Mouse (Mus musculus): ENCODE results near the gene Tram2. TPM values are rescaled to one million over a fixed set of nuclear protein-coding genes. Genes with fewer than 3 reads are reported as not detected.

Gene Tram2
- polyA plus RNA-seq, 1 experiment from 2014 or later, result 7.5 TPM

DNA sequence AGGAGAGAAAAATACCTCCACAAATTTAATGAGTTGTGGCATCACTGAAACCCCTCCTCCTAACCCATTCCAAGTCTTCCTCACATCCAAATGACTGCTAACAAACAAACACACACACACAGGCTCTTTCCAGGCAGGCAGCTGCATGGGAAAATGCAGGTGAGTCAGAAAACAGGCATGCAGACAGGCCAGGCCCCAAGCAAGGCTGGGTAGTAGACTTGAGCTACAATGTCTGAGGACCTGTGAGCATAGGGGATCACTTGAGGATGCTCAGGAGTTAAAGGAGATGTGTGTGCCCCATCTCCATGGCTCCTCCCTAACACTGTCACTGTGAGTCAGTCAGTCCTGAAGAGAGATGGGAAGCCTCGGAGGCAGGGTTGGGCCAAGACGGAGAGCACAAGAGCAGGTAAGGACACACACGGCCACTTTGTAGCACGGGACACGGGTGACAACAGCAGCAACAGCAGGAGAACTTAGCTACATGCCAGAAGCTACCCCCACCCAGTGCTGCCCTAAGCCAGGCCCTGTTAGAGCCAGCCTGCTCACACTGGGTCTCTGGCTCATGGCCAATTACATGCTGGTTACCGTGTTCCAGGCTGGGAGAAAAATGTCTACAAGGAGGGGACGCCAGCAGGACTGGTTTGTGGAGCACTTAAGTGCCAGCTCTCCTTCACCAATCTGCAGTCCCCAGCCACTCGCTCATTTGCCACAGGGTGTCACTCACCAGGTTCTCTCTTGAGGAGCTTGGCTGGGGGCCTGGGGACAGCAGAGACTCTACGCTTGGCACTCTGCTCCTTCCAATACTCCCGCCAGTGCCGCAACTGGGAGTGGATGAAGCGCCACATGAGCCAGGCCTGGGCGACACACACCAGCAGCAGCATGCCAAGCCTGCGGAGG lies 76.5 kb downstream of the Tram2 start:
- WGBS, result 92% methylated on average over 14 of the region's 14 CpGs

DNA sequence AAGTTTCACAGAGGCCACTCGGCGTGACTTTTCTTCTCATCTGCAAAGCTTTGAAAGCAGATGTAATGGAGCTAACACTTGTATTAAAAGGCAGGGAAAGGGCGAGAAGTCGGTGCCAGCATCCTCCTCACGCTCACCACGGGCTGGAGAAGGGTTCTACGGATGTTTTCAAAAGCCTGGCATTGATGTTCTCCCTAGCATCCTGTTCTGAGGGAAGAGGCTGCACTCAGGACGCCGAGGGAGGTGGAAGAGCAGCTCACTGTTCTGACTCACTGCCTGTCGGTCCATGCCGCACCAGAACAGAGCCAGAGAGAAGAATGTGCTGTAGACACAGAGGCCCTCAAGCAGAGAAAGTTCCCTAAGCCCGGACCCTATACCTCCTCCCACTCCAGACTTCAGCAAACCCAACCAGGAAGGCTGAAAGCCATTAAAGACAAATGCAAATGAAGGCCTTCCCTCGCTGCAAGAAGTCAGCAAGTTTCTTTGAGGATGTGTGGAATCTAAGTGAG lies 81.1 kb downstream of the Tram2 start:
- H3K27ac ChIP-seq (replicated peaks), result peak overlapping the region; percentile 21; the same call in 1 of the 2 replicates
- no peak for DNase-seq (ENCODE audit: low spot score)
- WGBS, result 56% methylated on average over 13 of the region's 13 CpGs

More for the DNA sequence above, 76.5 kb downstream of the Tram2 start:
- Histone ChIP-seq H3K4me3 (no peak overlapping the region), H3K36me3 (replicated peaks) (peaks cover 89% of the 10 kb centered on the region), H3K4me1 (peaks cover 12% of the 10 kb centered on the region), H3K9me3 (no peaks in the 10 kb centered on the region), H3K27me3 (replicated peaks; ENCODE audit: low read depth, poor library complexity, severe bottlenecking) (no peaks in the 10 kb centered on the region), H3K27ac (replicated peaks) (no peak overlapping the region)
- no peak for DNase-seq (ENCODE audit: low spot score)

DNA sequence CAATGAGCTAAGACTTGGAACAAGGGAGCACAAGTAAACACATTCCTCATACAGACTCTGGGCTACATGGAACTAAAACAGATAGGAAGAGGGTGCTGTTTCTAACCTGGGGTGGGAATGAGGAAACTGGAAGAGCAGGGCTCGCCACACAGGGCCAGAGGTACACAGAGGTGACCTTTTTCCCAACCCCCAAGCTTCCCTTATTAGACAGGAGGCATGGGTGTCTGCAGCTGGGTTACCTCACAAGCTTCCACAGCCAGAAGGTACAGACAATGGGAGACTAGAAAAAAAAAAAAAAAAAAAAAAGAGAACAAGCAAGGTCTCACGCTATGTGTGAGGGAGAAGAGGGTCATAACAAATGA lies 81.7 kb downstream of the Tram2 start:
- Histone ChIP-seq H3K9me3 (no peaks in the 10 kb centered on the region), H3K36me3 (replicated peaks) (peaks cover 40% of the 10 kb centered on the region), H3K27me3 (replicated peaks; ENCODE audit: low read depth, poor library complexity, severe bottlenecking) (no peaks in the 10 kb centered on the region), H3K27ac (replicated peaks) (peak overlapping the region; percentile 21; the same call in 1 of the 2 replicates), H3K4me1 (peaks cover 23% of the 10 kb centered on the region), H3K4me3 (no peak overlapping the region)
- no peak for DNase-seq (ENCODE audit: low spot score)
- 60% methylated on average over 2 of the region's 2 CpGs for WGBS

More for the DNA sequence above, 81.1 kb downstream of the Tram2 start:
- no peaks in the 10 kb centered on the region for H3K9me3 ChIP-seq
- peaks cover 46% of the 10 kb centered on the region for H3K36me3 ChIP-seq (replicated peaks)
- peaks cover 23% of the 10 kb centered on the region for H3K4me1 ChIP-seq
- H3K27me3 ChIP-seq (replicated peaks; ENCODE audit: low read depth, poor library complexity, severe bottlenecking), result no peaks in the 10 kb centered on the region
- no peak overlapping the region for H3K4me3 ChIP-seq

DNA sequence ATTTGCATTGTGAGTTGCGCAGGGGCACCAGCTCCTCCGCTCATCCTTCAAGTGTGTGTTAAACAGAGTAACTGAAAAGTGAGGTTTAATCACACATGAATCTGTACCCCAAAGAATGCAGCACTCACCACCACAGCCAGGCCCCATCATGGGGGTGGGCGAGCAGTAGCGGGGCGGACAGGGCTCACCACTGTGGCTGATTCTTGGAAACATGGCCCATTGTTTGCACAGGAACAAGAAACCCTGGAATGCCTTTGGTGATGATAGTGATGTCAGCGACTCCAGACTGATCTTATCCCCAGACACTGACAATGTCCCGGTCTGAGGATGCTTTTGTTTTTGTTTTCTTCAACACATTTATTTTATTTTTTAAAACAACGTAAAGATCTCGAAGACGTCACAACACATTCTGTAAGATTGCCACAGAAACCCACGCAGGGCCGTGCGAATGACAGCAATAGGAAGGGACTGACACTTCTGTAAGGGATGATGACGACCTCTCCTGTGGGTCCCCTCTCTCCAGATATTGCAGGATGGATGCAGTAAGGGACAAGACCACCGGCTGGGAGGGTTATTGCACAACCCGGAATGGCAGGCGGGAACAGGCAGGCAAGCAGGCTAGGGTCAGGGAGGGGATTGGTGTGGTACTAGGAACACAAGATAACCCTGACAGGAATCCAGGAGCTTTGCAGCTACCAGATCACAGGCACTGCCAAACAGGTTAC lies 82.3 kb downstream of the Tram2 start:
- 53% methylated on average over 17 of the region's 17 CpGs for WGBS
- DNase-seq (ENCODE audit: low spot score), result peak; percentile 33

DNA sequence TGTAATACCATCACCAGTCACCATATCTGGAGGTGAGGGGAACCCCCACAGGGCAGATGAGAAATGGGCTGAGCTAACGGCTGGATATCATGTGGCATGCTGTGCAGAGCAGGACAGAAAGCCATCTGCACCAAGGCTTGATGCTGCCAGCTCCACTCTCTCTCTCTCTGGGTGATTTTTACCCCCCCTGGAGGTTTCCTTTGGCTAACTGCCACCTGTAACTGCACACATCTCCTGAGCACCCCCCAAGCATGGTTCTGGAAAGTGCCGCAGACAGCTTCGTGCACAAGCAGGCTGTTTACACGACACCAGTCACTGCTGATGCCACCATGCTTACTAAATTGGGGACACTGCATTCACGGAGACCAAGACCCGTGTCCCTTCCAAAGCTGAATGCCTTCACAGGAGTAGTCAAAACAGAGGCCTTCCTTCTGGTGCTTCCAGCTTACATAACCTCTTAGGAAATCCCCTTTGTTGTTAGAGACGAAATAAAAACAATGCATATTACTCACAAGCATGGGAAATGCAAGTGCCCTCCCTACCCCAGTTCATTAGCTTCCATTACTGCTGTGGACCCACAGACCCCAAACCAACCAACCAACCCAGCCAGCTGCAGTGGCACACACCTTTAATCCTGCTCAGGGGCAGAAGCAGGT lies 83.6 kb downstream of the Tram2 start:
- Histone ChIP-seq H3K4me3 (no peak overlapping the region), H3K4me1 (peaks cover 23% of the 10 kb centered on the region), H3K36me3 (replicated peaks) (peaks cover 21% of the 10 kb centered on the region), H3K27me3 (replicated peaks; ENCODE audit: low read depth, poor library complexity, severe bottlenecking) (no peaks in the 10 kb centered on the region), H3K9me3 (no peaks in the 10 kb centered on the region), H3K27ac (replicated peaks) (no peak overlapping the region)
- DNase-seq (ENCODE audit: low spot score), result no peak
- WGBS, result 69% methylated on average over 7 of the region's 7 CpGs

More for the DNA sequence above, 82.3 kb downstream of the Tram2 start:
- no peaks in the 10 kb centered on the region for H3K27me3 ChIP-seq (replicated peaks; ENCODE audit: low read depth, poor library complexity, severe bottlenecking)
- H3K27ac ChIP-seq (replicated peaks), result peak overlapping the region; percentile 21; the same call in 1 of the 2 replicates
- H3K4me3 ChIP-seq, result no peak overlapping the region
- H3K36me3 ChIP-seq (replicated peaks), result peaks cover 34% of the 10 kb centered on the region
- peaks cover 23% of the 10 kb centered on the region for H3K4me1 ChIP-seq
- no peaks in the 10 kb centered on the region for H3K9me3 ChIP-seq

DNA sequence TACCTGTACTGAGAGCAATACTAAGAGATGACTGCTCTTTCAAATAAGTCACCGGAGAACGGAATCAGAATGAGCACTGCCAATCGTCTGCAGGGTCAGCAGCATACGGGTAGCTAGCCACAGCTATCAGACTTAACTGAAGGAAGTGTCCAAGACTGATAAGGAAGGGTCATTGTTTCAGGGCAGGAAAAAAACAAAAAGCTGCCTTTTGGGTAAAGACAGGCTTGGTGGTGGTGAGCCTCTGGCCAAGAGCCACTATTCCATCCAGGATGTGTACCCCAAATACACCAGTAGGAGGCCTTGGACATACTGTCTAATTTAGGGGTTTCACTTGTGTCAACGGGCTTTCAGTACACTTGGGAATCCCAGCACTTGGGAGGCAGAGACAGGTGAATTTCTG lies 84.7 kb downstream of the Tram2 start:
- DNase-seq (ENCODE audit: low spot score), result no peak
- Histone ChIP-seq H3K9me3 (no peaks in the 10 kb centered on the region), H3K27me3 (replicated peaks; ENCODE audit: low read depth, poor library complexity, severe bottlenecking) (no peaks in the 10 kb centered on the region), H3K4me3 (no peak overlapping the region), H3K4me1 (peaks cover 23% of the 10 kb centered on the region), H3K27ac (replicated peaks) (no peak overlapping the region), H3K36me3 (replicated peaks) (peaks cover 10% of the 10 kb centered on the region; the same call in 1 of the 2 replicates)
- WGBS, result 90% methylated on average over 5 of the region's 5 CpGs

DNA sequence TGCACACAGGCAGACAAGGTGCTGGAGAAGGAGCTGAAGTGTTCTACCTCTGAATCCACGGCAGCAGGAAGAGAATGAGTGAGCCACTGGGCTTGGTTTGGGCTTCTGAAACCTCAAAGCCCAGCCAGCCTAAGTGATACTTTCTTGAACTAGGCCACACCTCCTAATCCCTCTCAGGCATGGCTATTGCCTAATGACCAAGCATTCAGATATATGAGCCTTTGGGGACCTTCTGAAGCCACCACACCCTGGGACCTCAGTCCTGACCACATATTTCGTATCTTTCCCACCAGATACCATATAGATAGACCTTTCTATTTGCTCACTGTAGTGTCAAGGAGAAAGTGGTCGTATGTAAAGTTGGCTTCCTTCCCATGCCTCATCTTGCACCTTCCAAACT lies 85.3 kb downstream of the Tram2 start:
- Histone ChIP-seq H3K4me1 (peaks cover 22% of the 10 kb centered on the region), H3K9me3 (no peaks in the 10 kb centered on the region), H3K27ac (replicated peaks) (no peak overlapping the region), H3K4me3 (no peak overlapping the region), H3K36me3 (replicated peaks) (peaks cover 3% of the 10 kb centered on the region; the same call in 1 of the 2 replicates), H3K27me3 (replicated peaks; ENCODE audit: low read depth, poor library complexity, severe bottlenecking) (no peaks in the 10 kb centered on the region)
- DNase-seq (ENCODE audit: low spot score), result no peak
- 90% methylated on average over 3 of the region's 3 CpGs for WGBS

DNA sequence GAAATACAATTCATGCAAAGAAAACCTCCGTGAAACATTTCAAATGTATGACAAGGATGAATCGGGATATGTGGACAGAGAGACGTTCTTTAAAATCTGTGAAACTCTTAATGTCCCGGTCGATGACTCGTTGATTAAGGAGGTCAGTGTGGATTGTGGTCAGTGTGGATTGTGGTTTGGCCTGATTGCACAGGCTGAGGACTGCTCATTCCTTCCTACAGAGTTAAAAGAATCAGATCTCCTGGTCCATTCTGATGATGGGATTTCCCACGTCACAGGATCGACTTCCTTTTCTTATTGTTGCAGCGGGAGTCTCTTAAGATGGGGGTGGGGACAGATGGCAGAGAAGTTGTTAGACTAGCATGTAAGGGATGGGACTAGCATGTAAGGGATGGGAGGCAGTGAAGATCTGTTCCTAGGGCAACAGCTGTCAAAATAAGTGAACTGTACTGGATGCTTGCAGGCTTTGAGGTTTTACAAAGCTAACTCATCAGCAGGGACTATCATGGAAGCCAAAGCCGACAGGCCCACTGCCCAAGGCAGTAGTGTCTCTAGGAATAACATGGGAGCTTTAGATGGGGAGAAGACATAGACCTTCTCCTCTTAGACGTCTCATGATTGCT lies 89.5 kb downstream of the Tram2 start:
- 89% methylated on average over 11 of the region's 11 CpGs for WGBS

DNA sequence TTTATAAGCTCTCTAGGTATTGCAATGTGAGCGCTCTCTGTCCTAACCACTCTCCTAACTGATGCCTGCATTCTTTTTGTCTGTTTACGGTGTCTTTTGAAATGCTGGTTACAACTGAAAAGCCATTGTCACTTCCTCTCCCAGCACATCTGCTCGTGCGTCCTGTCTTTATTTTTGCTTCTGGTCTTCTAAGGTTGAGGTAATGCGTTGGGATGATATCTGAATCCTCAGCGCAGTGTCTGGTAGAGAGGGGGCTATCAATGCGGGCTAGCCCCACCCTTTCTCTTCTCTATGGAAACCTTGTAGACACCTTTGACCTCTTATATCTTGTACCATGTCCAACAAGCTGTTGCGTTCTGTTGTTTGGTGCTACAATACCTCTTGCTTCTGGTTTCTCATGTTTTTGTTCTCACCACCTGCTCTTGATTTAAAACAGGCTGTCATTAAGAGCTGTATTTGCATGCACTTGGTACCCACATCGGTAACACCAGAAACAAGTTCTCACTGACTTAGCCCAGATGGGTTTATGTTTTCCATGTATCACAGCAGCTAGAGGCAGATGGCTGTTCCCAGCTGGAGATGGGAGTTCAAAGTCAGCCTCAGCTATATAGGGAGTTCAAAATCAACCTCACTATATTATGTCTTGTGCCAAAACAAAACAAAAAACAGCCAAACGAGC lies 92.5 kb downstream of the Tram2 start:
- Histone ChIP-seq H3K36me3 (replicated peaks) (no peaks in the 10 kb centered on the region), H3K4me1 (no peaks in the 10 kb centered on the region), H3K4me3 (no peak overlapping the region), H3K27ac (replicated peaks) (no peak overlapping the region), H3K9me3 (no peaks in the 10 kb centered on the region), H3K27me3 (replicated peaks; ENCODE audit: low read depth, poor library complexity, severe bottlenecking) (no peaks in the 10 kb centered on the region)
- DNase-seq (ENCODE audit: low spot score), result no peak
- WGBS, result 74% methylated on average over 10 of the region's 10 CpGs

More for the DNA sequence above, 89.5 kb downstream of the Tram2 start:
- no peak overlapping the region for H3K4me3 ChIP-seq
- H3K9me3 ChIP-seq, result no peaks in the 10 kb centered on the region
- no peak for DNase-seq (ENCODE audit: low spot score)
- H3K27me3 ChIP-seq (replicated peaks; ENCODE audit: low read depth, poor library complexity, severe bottlenecking), result no peaks in the 10 kb centered on the region
- no peaks in the 10 kb centered on the region for H3K4me1 ChIP-seq
- no peaks in the 10 kb centered on the region for H3K36me3 ChIP-seq (replicated peaks)
- no peak overlapping the region for H3K27ac ChIP-seq (replicated peaks)

DNA sequence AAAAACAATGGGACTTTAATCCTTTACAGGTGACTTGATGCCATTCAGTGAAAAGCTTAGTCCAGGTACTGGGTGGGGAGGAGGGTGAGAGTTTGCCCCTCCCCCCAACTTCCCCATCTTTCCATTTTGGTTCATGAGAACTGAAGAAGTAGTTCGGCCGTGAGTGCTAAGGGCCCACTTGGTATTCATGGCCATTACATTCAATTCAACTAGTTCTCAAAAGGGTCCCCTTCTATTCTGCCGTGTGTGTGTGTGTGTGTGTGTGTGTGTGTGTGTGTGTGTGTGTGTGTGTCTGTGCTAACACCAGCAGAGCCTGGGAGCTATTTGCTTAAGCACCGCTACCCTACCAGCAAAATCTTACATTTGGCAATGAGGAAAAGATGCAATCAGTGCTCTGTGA lies 94.4 kb downstream of the Tram2 start:
- 76% methylated on average over 4 of the region's 4 CpGs for WGBS
- no peak for DNase-seq (ENCODE audit: low spot score)
- Histone ChIP-seq H3K4me3 (no peak overlapping the region), H3K27ac (replicated peaks) (no peak overlapping the region), H3K9me3 (no peaks in the 10 kb centered on the region), H3K27me3 (replicated peaks; ENCODE audit: low read depth, poor library complexity, severe bottlenecking) (no peaks in the 10 kb centered on the region), H3K4me1 (no peaks in the 10 kb centered on the region), H3K36me3 (replicated peaks) (no peaks in the 10 kb centered on the region)

DNA sequence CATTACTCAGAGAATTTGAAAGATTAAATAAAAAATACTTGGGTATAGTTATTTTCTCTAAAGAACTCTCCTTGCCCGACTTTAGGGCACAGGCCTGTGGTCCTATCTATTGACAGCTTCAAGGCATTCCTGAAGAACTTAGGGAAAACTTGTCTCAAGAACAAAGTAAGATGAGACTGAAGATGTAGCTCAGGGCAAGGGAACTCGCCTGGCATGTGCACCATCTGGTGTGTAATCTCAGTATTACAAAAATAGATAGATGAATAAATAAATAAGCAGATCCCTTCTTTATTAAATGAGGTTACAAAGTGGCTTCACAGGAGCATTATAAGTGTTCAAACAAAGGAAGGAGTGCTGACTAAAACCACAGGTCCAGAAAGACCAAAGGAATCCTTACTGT lies 94.9 kb downstream of the Tram2 start:
- WGBS, result 75% methylated on average over 2 of the region's 2 CpGs
- H3K27ac ChIP-seq (replicated peaks), result no peak overlapping the region
- no peaks in the 10 kb centered on the region for H3K27me3 ChIP-seq (replicated peaks; ENCODE audit: low read depth, poor library complexity, severe bottlenecking)
- H3K4me3 ChIP-seq, result no peak overlapping the region
- no peaks in the 10 kb centered on the region for H3K36me3 ChIP-seq (replicated peaks)
- H3K4me1 ChIP-seq, result no peaks in the 10 kb centered on the region
- no peaks in the 10 kb centered on the region for H3K9me3 ChIP-seq
- DNase-seq (ENCODE audit: low spot score), result no peak

All from embryonic facial prominence, embryonic 10.5 days (tissue).